ENCODE assay signal across 8 mouse cellular contexts in the genomic region with DNA sequence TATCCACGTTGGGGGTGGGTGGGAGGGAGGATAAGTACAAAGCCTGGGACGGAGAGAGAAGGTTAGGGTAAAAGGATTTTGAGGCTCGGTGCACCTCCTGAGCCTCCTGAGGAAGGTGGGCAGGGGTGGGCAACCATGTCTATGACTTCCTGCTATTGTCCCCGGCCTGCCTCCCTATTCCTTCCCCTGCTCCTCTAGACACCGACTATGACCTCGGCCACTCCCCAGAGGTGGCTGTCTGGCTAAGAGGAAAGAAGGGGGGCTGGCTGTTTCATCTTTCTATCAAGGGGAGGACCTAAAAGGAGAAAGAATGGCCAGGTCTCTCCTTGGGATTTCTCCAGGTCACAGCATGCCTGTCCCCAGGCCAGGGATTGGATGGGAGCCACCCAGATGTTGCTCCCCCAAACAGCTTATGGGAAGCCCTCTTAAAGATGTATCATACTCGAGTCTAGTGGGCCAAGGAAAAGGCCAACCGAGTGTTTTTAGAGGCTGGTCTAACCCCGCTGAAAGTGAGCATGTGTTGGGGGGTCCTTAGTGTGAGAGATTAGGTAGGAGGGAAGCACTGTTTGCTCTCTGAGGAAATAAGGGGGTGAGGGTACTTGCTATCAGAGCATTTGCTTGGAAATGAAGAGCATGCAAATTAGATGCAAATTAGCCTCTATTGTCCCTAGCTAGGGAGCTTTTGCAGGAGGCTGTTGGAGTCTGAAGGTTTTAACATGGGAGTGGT. TPM values are rescaled to one million over a fixed set of nuclear protein-coding genes. Genes with fewer than 3 reads are reported as not detected.
DNase-seq lines count a peak whose midpoint lies in the region; ATAC-seq and TF ChIP-seq lines count a peak whose summit lies in the region.

No protein-coding gene starts in this region.

- no peaks in the 10 kb centered on the region; the same call in 1 of the 2 replicates for H3K27me3 ChIP-seq in heart, embryonic 14.5 days (ENCODE audit: control insufficient read depth, insufficient read depth, low read length)
- H3K27me3 ChIP-seq in liver, embryonic 14.5 days (ENCODE audit: control insufficient read depth, insufficient read depth, low read length): peaks cover 33% of the 10 kb centered on the region

- TF ChIP-seq EP300 in liver, embryonic 14.5 days (IDR thresholded peaks at IDR 0.05; ENCODE audit: low read depth): no peak

- peak overlapping the region; percentile 98 for H3K4me2 ChIP-seq in heart, embryonic 14.5 days (ENCODE audit: low read length)
- peak overlapping the region; percentile 89; the same call in 1 of the 2 replicates for H3K4me2 ChIP-seq in liver, embryonic 14.5 days (ENCODE audit: low read depth)

- H3K4me1 ChIP-seq in heart, embryonic 14.5 days (ENCODE audit: control insufficient read depth in 2 of 2, insufficient read depth in 2 of 2, low read length in 2 of 2): peaks cover 20 to 39% of the 10 kb centered on the region in 2 experiments
- peaks cover 2 to 4% of the 10 kb centered on the region in 2 experiments; a peak in 2 of 4 replicates for H3K4me1 ChIP-seq in liver, embryonic 14.5 days (replicated peaks; ENCODE audit: control insufficient read depth in 2 of 2, insufficient read depth in 2 of 2, low read length in 1 of 2)

- DNase-seq in gastrocnemius, adult 2 months: no peak
- no peak for DNase-seq in gastrocnemius, postnatal 10 days
- peak; percentile 86 for DNase-seq in ES-CJ7 (ENCODE audit: low read depth, low spot score)
- DNase-seq in liver, embryonic 14.5 days (ENCODE audit: low read depth in 3 of 3, low spot score in 3 of 3): no peak
- DNase-seq in frontal cortex, postnatal 10 days (ENCODE audit: low spot score in 2 of 2): no peak
- DNase-seq in c-Kit-positive CD71-positive TER-119-positive erythroid progenitor cells, embryonic 14.5 days (ENCODE audit: low spot score): no peak
- DNase-seq in kidney, adult 9 months: no peak

- intact Hi-C loops in gastrocnemius, adult 2 months (cut with DNase I): loop anchor here (5.0 kb wide), 1 partner anchor 56 kb away; the partner anchor contains the start of gene Gabpb2

- no peaks in the 10 kb centered on the region for H3K9me3 ChIP-seq in heart, embryonic 14.5 days (ENCODE audit: control insufficient read depth, low read length)
- H3K9me3 ChIP-seq in liver, embryonic 14.5 days (ENCODE audit: control insufficient read depth, low read length): no peaks in the 10 kb centered on the region

- ATAC-seq in heart, embryonic 14.5 days (ENCODE audit: insufficient number of reproducible peaks, insufficient read depth, low FRiP score, low read depth): no peak
- ATAC-seq in liver, embryonic 14.5 days (ENCODE audit: insufficient read depth): no peak

- H3K27ac ChIP-seq in gastrocnemius, adult 2 months: peak overlapping the region; percentile 94
- no peak overlapping the region for H3K27ac ChIP-seq in heart, embryonic 14.5 days (replicated peaks in 1 of 2; ENCODE audit: control insufficient read depth in 1 of 2, insufficient read depth in 1 of 2, low read depth in 2 of 2, low read length in 2 of 2)
- H3K27ac ChIP-seq in liver, embryonic 14.5 days: no peak overlapping the region

- H3K36me3 ChIP-seq in heart, embryonic 14.5 days (ENCODE audit: control insufficient read depth, insufficient read depth, low read length): peaks cover 6% of the 10 kb centered on the region; the same call in 1 of the 2 replicates
- no peaks in the 10 kb centered on the region for H3K36me3 ChIP-seq in liver, embryonic 14.5 days (replicated peaks; ENCODE audit: control insufficient read depth, insufficient read depth, low read depth)

- H3K4me3 ChIP-seq in gastrocnemius, adult 2 months: peak overlapping the region; percentile 98
- H3K4me3 ChIP-seq in heart, embryonic 14.5 days (ENCODE audit: control insufficient read depth in 1 of 2, insufficient read depth in 1 of 2, low read depth in 1 of 2, low read length in 2 of 2): peak overlapping the region; percentile 78 to 85
- H3K4me3 ChIP-seq in liver, embryonic 14.5 days (ENCODE audit: insufficient read depth in 1 of 2, low read depth in 2 of 2, low read length in 2 of 2): peak overlapping the region in 1 of 2 experiments; percentile 59; a peak in 1 of 4 replicates

- TF ChIP-seq CTCF in gastrocnemius, adult 2 months (IDR thresholded peaks at IDR 0.05): no peak
- TF ChIP-seq CTCF in liver, embryonic 14.5 days (IDR thresholded peaks at IDR 0.05; ENCODE audit: low read depth): no peak

- 21% methylated on average over 9 of the region's 9 CpGs for WGBS in heart, embryonic 14.5 days
- 15% methylated on average over 9 of the region's 9 CpGs for whole genome bisulfite sequencing in liver, embryonic 14.5 days (ENCODE audit: insufficient replicate concordance)

- H3K9ac ChIP-seq in heart, embryonic 14.5 days (ENCODE audit: low read length): peak overlapping the region; percentile 80
- no peak overlapping the region for H3K9ac ChIP-seq in liver, embryonic 14.5 days (replicated peaks)

RNA-seq across cellular contexts. Expression of gene Sema6c, which starts 1.5 kb away (rescaled TPM):
- total RNA-seq in gastrocnemius, adult 2 months (2021): 100 to 1,000 TPM in 1 of 2 experiments, 10 to 100 TPM in 1; 83.4 to 105 TPM
- total RNA-seq in gastrocnemius, postnatal 10 days (2021): 100 to 1,000 TPM; 103 to 123 TPM
- polyA plus RNA-seq in heart, embryonic 14.5 days (2014; fragmentation: Nextera tagmentation; extraction: Ambion mirVana): 3.2 and 5.8 TPM in 2 replicates
- 0.69 and 1.6 TPM in 2 replicates for polyA plus RNA-seq in liver, embryonic 14.5 days (2012; rRNA removed)
- 0.11 and 0.29 TPM in 2 replicates for polyA plus RNA-seq in liver, embryonic 14.5 days (2014; fragmentation: Nextera tagmentation; extraction: Ambion mirVana)

RNA-seq across cellular contexts. Expression of gene Tnfaip8l2, which starts 19.6 kb away (rescaled TPM):
- total RNA-seq in gastrocnemius, adult 2 months (2021): under 1 TPM; 0.42 to 0.87 TPM
- total RNA-seq in gastrocnemius, postnatal 10 days (2021): 1 to 10 TPM; 1.8 to 2.3 TPM
- polyA plus RNA-seq in heart, embryonic 14.5 days (2014; fragmentation: Nextera tagmentation; extraction: Ambion mirVana): 2.6 and 3.3 TPM in 2 replicates
- polyA plus RNA-seq in liver, embryonic 14.5 days (2012; rRNA removed): 4.8 and 4.9 TPM in 2 replicates
- polyA plus RNA-seq in liver, embryonic 14.5 days (2014; fragmentation: Nextera tagmentation; extraction: Ambion mirVana): 5.7 and 6.1 TPM in 2 replicates

RNA-seq across cellular contexts. Expression of gene Lysmd1, which starts 27.9 kb away (rescaled TPM):
- total RNA-seq in gastrocnemius, adult 2 months (2021): 1 to 10 TPM; 6.7 to 7.2 TPM
- total RNA-seq in gastrocnemius, postnatal 10 days (2021): 1 to 10 TPM; 6.0 to 6.7 TPM
- polyA plus RNA-seq in heart, embryonic 14.5 days (2014; fragmentation: Nextera tagmentation; extraction: Ambion mirVana): 8.1 and 8.4 TPM in 2 replicates
- polyA plus RNA-seq in liver, embryonic 14.5 days (2012; rRNA removed): 2.9 and 3.9 TPM in 2 replicates
- polyA plus RNA-seq in liver, embryonic 14.5 days (2014; fragmentation: Nextera tagmentation; extraction: Ambion mirVana): 4.8 and 5.2 TPM in 2 replicates

RNA-seq across cellular contexts. Expression of gene Scnm1, which starts 28.0 kb away (rescaled TPM):
- 10 to 100 TPM; 33.2 to 40.7 TPM for total RNA-seq in gastrocnemius, adult 2 months (2021)
- total RNA-seq in gastrocnemius, postnatal 10 days (2021): 10 to 100 TPM; 35.5 to 40.8 TPM
- polyA plus RNA-seq in heart, embryonic 14.5 days (2014; fragmentation: Nextera tagmentation; extraction: Ambion mirVana): 58.5 and 58.7 TPM in 2 replicates
- 22.4 and 33.1 TPM in 2 replicates for polyA plus RNA-seq in liver, embryonic 14.5 days (2012; rRNA removed)
- polyA plus RNA-seq in liver, embryonic 14.5 days (2014; fragmentation: Nextera tagmentation; extraction: Ambion mirVana): 23.1 and 24.8 TPM in 2 replicates

RNA-seq across cellular contexts. Expression of gene Tmod4, which starts 37.5 kb away (rescaled TPM):
- 100 to 1,000 TPM; 598 to 814 TPM for total RNA-seq in gastrocnemius, adult 2 months (2021)
- 100 to 1,000 TPM; 423 to 469 TPM for total RNA-seq in gastrocnemius, postnatal 10 days (2021)
- polyA plus RNA-seq in heart, embryonic 14.5 days (2014; fragmentation: Nextera tagmentation; extraction: Ambion mirVana): 1.6 and 2.2 TPM in 2 replicates
- 0.11 and 0.32 TPM in 2 replicates for polyA plus RNA-seq in liver, embryonic 14.5 days (2012; rRNA removed)
- 0.15 and 0.23 TPM in 2 replicates for polyA plus RNA-seq in liver, embryonic 14.5 days (2014; fragmentation: Nextera tagmentation; extraction: Ambion mirVana)
